Mouse (Mus musculus) embryonic facial prominence, embryonic 13.5 days (tissue): Measurements from ENCODE around the gene Arhgap8. TPM values are rescaled to one million over a fixed set of nuclear protein-coding genes. Genes with fewer than 3 reads are reported as not detected.
A peak's percentile ranks its signal among the peaks of the same experiment; 100 is the strongest.
"Not testable (repeated sequence)": the region's sequence is repeated elsewhere in the genome, so short reads cannot be mapped to it uniquely, and the experiment has no call there.

Experiments used
- ATAC-seq: fragments of 200-750 bp; cut with Nextera tagmentation; 2 replicates; pipeline ENCODE4 v1.8.0; 2017; ENCODE audit warnings: low read depth; ENCODE audit not compliant: insufficient number of reproducible peaks, insufficient read depth, low FRiP score, low TSS enrichment
- H3K27ac ChIP-seq: fragments of 300-500 bp; sonication (generic); 2 replicates; pipeline ENCODE4 v1.5.1; 2015; ENCODE audit warnings: moderate library complexity, mild to moderate bottlenecking, inconsistent platforms
- H3K27me3 ChIP-seq: fragments of 300-500 bp; sonication (generic); 2 replicates; pipeline ENCODE4 v1.6.1; 2015; ENCODE audit warnings: mild to moderate bottlenecking, inconsistent platforms
- H3K36me3 ChIP-seq: fragments of 300-500 bp; sonication (generic); 2 replicates; pipeline ENCODE4 v1.6.1; 2015; ENCODE audit warnings: mild to moderate bottlenecking, inconsistent platforms
- H3K4me1 ChIP-seq: fragments of 300-500 bp; sonication (generic); 2 replicates; pipeline ENCODE4 v1.6.1; 2015; ENCODE audit warnings: inconsistent platforms
- H3K4me2 ChIP-seq: fragments of 300-500 bp; sonication (generic); 2 replicates; pipeline ENCODE4 v1.6.1; 2015; ENCODE audit warnings: moderate library complexity, mild to moderate bottlenecking, inconsistent platforms
- H3K4me3 ChIP-seq: fragments of 300-500 bp; sonication (generic); 2 replicates; pipeline ENCODE4 v1.5.1; 2015; ENCODE audit warnings: mild to moderate bottlenecking, inconsistent platforms
- H3K9ac ChIP-seq: fragments of 300-500 bp; sonication (generic); 2 replicates; pipeline ENCODE4 v1.6.1; 2015; ENCODE audit warnings: mild to moderate bottlenecking, inconsistent platforms
- H3K9me3 ChIP-seq: fragments of 300-500 bp; sonication (generic); 2 replicates; pipeline ENCODE4 v1.6.1; 2016; ENCODE audit warnings: inconsistent platforms
- WGBS: fragments of 180-500 bp; shearing (Covaris S2); methylation state at CpG from one replicate; pipeline ENCODE4 v1.1.7; 2015; ENCODE audit warnings: mixed read lengths; 5-methylcytosine and 5-hydroxymethylcytosine counted together
- polyA plus RNA-seq: library from polyadenylated mRNA; unstranded; fragments of >200 nt; fragmentation: Nextera tagmentation; extraction: Ambion mirVana; gene quantifications from 2 replicates; pipeline ENCODE4 v1.2.1, GENCODE M21; 2015

Gene Arhgap8
- polyA plus RNA-seq, 1 experiment from 2014 or later: 3.9 TPM

DNA sequence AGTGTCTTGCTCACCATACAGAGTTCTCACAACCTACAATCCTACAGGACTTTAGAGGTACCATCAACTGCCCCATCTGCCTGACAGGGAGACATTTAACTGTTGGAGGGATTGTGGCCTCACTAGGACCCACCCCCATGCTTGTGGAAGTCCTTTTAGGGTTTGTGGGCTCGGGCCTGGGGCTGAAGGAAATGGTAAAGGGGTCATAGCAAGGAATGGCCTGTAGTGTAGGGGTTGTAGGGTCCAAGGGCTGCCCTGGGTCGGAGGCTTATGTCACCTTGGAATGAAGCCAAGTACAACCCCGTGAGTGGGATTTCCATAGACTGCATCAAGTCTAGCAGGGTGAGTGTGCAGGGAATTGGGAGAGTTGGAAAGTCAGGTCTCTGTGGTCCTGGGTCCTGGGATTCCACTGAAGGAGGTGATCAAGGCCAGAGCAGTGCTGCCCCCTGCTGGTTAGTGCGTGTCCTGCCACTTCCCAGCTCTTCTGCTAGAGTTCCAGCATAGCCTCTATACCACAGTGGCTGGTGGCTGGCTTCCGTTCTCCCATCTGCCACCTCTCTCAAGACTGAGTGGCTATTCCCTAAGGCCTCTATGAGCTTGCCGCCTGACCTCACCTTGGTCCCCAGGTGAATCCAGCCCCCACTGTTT, 19.6 kb upstream of the Arhgap8 start:
- Histone ChIP-seq H3K36me3 (peaks cover 38% of the 10 kb centered on the region), H3K27me3 (no peaks in the 10 kb centered on the region), H3K4me3 (no peak overlapping the region), H3K9ac (no peak overlapping the region), H3K27ac (no peak overlapping the region), H3K9me3 (no peaks in the 10 kb centered on the region), H3K4me2 (no peak overlapping the region), H3K4me1 (peaks cover 30% of the 10 kb centered on the region)
- 50% methylated on average over 6 of the region's 6 CpGs for WGBS
- ATAC-seq: no peak

DNA sequence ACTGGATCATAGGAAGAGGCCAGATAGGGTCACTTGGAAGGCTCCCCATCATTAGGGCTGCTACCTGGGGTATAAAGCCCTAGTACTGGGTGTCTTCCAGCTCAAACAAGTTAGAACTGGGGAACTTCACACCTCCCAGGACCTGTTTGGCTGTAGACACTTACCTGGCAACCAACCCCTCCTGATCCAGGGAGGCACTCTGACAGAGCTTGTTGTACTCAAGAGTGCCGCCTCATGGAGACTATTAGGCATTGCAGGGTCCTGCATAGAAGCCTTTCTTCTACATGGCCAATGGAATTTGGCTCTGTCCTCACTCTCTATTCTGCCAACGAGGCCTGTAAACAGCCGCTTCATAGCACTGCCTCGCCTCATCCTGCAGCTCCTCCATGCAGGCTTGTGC, 17.9 kb upstream of the Arhgap8 start:
- no peak overlapping the region for H3K27ac ChIP-seq
- no peaks in the 10 kb centered on the region for H3K27me3 ChIP-seq
- H3K4me1 ChIP-seq: peaks cover 16% of the 10 kb centered on the region
- 30% methylated on average over 4 of the region's 4 CpGs for WGBS
- no peak overlapping the region for H3K9ac ChIP-seq
- H3K4me2 ChIP-seq: no peak overlapping the region
- no peaks in the 10 kb centered on the region for H3K9me3 ChIP-seq
- no peak for ATAC-seq
- H3K4me3 ChIP-seq: no peak overlapping the region
- H3K36me3 ChIP-seq: peaks cover 32% of the 10 kb centered on the region

GRCm38 (mm10) chr15:84702391-84703345, 17.2 kb upstream of the Arhgap8 start:
- peaks cover 32% of the 10 kb centered on the region for H3K36me3 ChIP-seq
- H3K4me2 ChIP-seq: no peak overlapping the region
- ATAC-seq: no peak
- H3K4me3 ChIP-seq: no peak overlapping the region
- no peak overlapping the region for H3K27ac ChIP-seq
- 85% methylated on average over 29 of the region's 29 CpGs for WGBS
- H3K4me1 ChIP-seq: peaks cover 9% of the 10 kb centered on the region
- no peak overlapping the region for H3K9ac ChIP-seq
- H3K9me3 ChIP-seq: no peaks in the 10 kb centered on the region
- no peaks in the 10 kb centered on the region for H3K27me3 ChIP-seq

- Histone ChIP-seq H3K4me2 (no peak overlapping the region), H3K36me3 (peaks cover 30% of the 10 kb centered on the region), H3K9ac (no peak overlapping the region), H3K9me3 (peaks cover 4% of the 10 kb centered on the region), H3K4me1 (0 out of 2 replicates have a peak, but pooled peaks cover 2% of the 10 kb centered on the region), H3K27me3 (no peaks in the 10 kb centered on the region), H3K27ac (no peak overlapping the region), H3K4me3 (no peak overlapping the region)
- no peak for ATAC-seq
- 81% methylated on average over 7 of the region's 7 CpGs for WGBS
These were observed 15.9 kb upstream of the Arhgap8 start for GRCm38 (mm10) chr15:84703992-84704391.

GRCm38 (mm10) chr15:84705351-84705901, 14.4 kb upstream of the Arhgap8 start:
- H3K36me3 ChIP-seq: peaks cover 22% of the 10 kb centered on the region
- 84% methylated on average over 6 of the region's 6 CpGs for WGBS
- no peak overlapping the region for H3K4me3 ChIP-seq
- no peak overlapping the region for H3K4me2 ChIP-seq
- H3K9ac ChIP-seq: no peak overlapping the region
- peaks cover 4% of the 10 kb centered on the region for H3K9me3 ChIP-seq
- H3K27me3 ChIP-seq: no peaks in the 10 kb centered on the region
- no peak for ATAC-seq
- H3K4me1 ChIP-seq: 0 out of 2 replicates have a peak, but pooled peaks cover 2% of the 10 kb centered on the region
- no peak overlapping the region for H3K27ac ChIP-seq

- H3K4me1 ChIP-seq: 0 out of 2 replicates have a peak, but pooled peaks cover 1% of the 10 kb centered on the region
- no peak for ATAC-seq
- no peak overlapping the region for H3K9ac ChIP-seq
- H3K27me3 ChIP-seq: no peaks in the 10 kb centered on the region
- no peak overlapping the region for H3K27ac ChIP-seq
- peaks cover 4% of the 10 kb centered on the region for H3K9me3 ChIP-seq
- no peak overlapping the region for H3K4me2 ChIP-seq
- peaks cover 14% of the 10 kb centered on the region for H3K36me3 ChIP-seq
- H3K4me3 ChIP-seq: no peak overlapping the region
- WGBS: 68% methylated on average over 6 of the region's 6 CpGs
These were observed 12.8 kb upstream of the Arhgap8 start for GRCm38 (mm10) chr15:84706983-84707619.

DNA sequence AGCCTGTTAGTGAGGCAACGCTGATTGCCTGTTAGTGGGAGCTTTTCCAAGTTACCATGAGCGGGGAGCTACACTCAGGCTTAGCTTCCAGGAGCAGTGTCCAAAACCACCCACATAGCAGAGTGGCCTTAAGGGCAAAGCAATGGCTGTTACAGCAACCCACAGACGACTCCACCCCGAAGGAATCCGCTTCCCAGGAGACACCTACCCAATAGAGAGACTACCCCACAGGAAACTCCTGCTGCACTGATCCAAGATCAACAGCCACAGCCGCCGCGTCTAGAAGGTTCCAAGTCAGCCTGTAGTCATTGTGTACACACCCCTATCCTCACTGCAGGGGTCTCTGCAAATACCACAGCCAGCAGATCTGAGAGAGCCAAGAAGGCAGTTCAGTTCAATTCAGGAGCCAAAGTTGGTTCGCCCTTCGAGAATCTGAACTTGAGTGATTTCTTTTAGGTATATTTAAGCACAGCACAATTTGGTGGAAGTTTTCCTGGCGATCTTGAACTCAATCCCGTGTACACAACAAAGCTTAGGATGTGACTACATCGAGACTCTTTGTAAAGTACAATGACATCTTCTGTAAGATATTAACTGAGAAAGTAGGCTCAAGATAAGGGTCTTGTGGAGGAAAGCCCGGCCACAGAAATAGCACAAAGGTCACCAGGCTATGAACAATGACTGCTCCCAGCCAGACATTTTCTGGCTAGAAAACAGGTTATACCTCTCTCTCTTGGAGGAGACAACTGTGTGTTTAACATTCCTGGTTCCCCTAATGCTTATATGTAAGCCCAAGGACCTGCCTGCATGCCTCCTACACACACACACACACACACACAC, 7.1 kb upstream of the Arhgap8 start:
- WGBS: 69% methylated on average over 14 of the region's 14 CpGs
- no peak overlapping the region for H3K4me2 ChIP-seq
- no peak overlapping the region for H3K4me3 ChIP-seq
- H3K36me3 ChIP-seq: no peaks in the 10 kb centered on the region
- H3K9ac ChIP-seq: no peak overlapping the region
- no peak for ATAC-seq
- no peaks in the 10 kb centered on the region for H3K27me3 ChIP-seq
- peaks cover 13% of the 10 kb centered on the region for H3K4me1 ChIP-seq
- H3K9me3 ChIP-seq: peaks cover 4% of the 10 kb centered on the region
- peak overlapping the region; percentile 44; the same call in 1 of the 2 replicates for H3K27ac ChIP-seq

GRCm38 (mm10) chr15:84714730-84715129, 5.1 kb upstream of the Arhgap8 start:
- under 1% methylated on average over 17 of the region's 17 CpGs for WGBS
- Histone ChIP-seq H3K27ac (peak overlapping the region; percentile 81), H3K9ac (peak overlapping the region; percentile 57), H3K36me3 (no peaks in the 10 kb centered on the region), H3K4me3 (peak overlapping the region; percentile 26), H3K27me3 (peaks cover 12% of the 10 kb centered on the region; the same call in 1 of the 2 replicates), H3K9me3 (no peaks in the 10 kb centered on the region), H3K4me1 (peaks cover 17% of the 10 kb centered on the region), H3K4me2 (peak overlapping the region; percentile 59)
- peak; percentile 54; the same call in 1 of the 2 replicates for ATAC-seq

DNA sequence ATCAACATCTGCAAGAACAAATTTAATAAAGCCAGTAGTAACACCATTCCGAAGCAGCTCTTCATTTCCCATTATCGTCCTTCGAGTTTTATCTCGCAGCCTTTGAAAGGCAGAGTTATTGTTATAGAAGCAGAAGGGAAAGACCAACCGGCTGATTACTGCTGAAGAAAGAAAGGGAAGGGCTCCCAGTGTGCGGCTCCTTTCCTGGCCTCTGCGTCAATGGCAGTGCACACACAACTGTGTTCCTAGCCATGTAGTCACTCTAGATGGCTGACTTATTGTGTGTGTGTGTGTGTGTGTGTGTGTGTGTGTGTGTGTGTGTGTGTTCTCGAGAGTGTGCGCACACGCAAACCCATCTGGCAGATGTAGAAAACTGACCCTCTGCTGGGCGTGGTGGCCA, 4.7 kb upstream of the Arhgap8 start:
- ATAC-seq: no peak
- Histone ChIP-seq H3K27ac (peak overlapping the region; percentile 81), H3K9ac (peak overlapping the region; percentile 57), H3K9me3 (no peaks in the 10 kb centered on the region), H3K27me3 (peaks cover 16% of the 10 kb centered on the region), H3K4me1 (peaks cover 21% of the 10 kb centered on the region), H3K4me3 (peak overlapping the region; percentile 26), H3K4me2 (peak overlapping the region; percentile 59), H3K36me3 (no peaks in the 10 kb centered on the region)
- WGBS: 39% methylated on average over 11 of the region's 11 CpGs

DNA sequence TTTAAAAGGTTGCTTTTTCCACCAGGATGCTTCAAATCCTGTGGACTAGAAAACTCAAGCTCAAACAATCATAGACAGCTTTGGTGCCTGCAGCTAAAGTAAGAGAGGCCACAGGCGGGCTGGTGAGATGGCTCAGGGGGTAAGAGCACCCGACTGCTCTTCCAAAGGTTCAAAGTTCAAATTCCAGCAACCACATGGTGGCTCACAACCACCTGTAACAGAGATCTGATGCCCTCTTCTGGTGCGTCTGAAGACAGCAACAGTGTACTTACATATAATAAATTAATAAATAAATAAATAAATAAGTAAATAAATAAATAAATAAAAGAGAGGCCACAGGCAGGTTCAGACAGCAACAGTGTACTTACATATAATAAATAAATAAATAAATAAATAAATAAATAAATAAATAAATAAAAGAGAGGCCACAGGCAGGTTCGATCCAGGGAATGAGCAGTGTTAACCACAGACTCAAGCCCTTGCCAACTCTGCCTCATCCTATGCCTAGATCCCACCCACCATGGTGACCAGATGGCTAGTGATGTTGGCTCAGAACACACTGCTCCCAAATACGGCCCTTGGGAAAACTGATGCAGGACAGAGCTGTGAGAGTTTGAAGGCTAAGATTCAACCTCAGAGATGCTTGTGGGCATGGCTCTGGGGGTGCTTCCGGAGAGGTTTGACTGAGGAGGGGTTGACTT, 2.1 kb upstream of the Arhgap8 start:
- H3K27me3 ChIP-seq: peaks cover 20% of the 10 kb centered on the region
- H3K27ac ChIP-seq, H3K9ac ChIP-seq, ATAC-seq, H3K4me3 ChIP-seq, H3K4me2 ChIP-seq, H3K9me3 ChIP-seq, H3K36me3 ChIP-seq: not testable (repeated sequence)
- peaks cover 32% of the 10 kb centered on the region for H3K4me1 ChIP-seq
- 53% methylated on average over 6 of the region's 6 CpGs for WGBS
